Mouse (Mus musculus) testis, adult 2 months (tissue): ENCODE results near the gene Pakap. TPM values are rescaled to one million over a fixed set of nuclear protein-coding genes. Genes with fewer than 3 reads are reported as not detected.

Experiments used
- H3K27ac ChIP-seq: fragments of 200-500 bp; 2 replicates; pipeline ENCODE4 v1.5.1; 2012; ENCODE audit warnings: low read depth, low read length; ENCODE audit not compliant: control insufficient read depth, insufficient read depth
- H3K27me3 ChIP-seq: fragments of 200-500 bp; 2 replicates; pipeline ENCODE4 v1.6.1; 2012; ENCODE audit warnings: mild to moderate bottlenecking, low read length, moderate library complexity; ENCODE audit not compliant: control insufficient read depth, insufficient read depth
- H3K36me3 ChIP-seq: fragments of 200-500 bp; 2 replicates; pipeline ENCODE4 v1.6.1; 2012; ENCODE audit warnings: mild to moderate bottlenecking, low read length; ENCODE audit not compliant: control insufficient read depth, insufficient read depth
- H3K4me1 ChIP-seq: fragments of 200-500 bp; 2 replicates; pipeline ENCODE4 v1.6.1; 2012; ENCODE audit warnings: low read length; ENCODE audit not compliant: control insufficient read depth, insufficient read depth
- H3K4me3 ChIP-seq: fragments of 200-500 bp; 2 replicates; pipeline ENCODE4 v1.5.1; 2012; ENCODE audit warnings: low read depth, mild to moderate bottlenecking, low read length, moderate library complexity, mixed read lengths; ENCODE audit not compliant: control insufficient read depth
- CTCF ChIP-seq: fragments of 200-500 bp; IDR thresholded peaks from 2 replicates; pipeline ENCODE4 v1.5.1; 2012; ENCODE audit warnings: low read depth, mild to moderate bottlenecking, inconsistent platforms, low read length, moderate library complexity; ENCODE audit not compliant: control insufficient read depth, insufficient read depth, insufficient replicate concordance
- POLR2A ChIP-seq: fragments of 200-500 bp; IDR thresholded peaks from 2 replicates; pipeline ENCODE4 v1.6.1; 2012; ENCODE audit warnings: low read depth, mild to moderate bottlenecking, inconsistent platforms, low read length, moderate library complexity; ENCODE audit not compliant: control insufficient read depth
- polyA plus RNA-seq: library from polyadenylated mRNA; depleted of rRNA; stranded (reverse); fragments of >200 nt; gene quantifications from 2 replicates; pipeline ENCODE4 v1.2.3, GENCODE M21; 2012; rRNA removed

Pakap gene
- polyA plus RNA-seq: 0.96 and 2.1 TPM in 2 replicates

GRCm38 (mm10) chr4:57567666-57568206 lies at the start of gene Pakap:
Pakap (plus strand) TSS chr4:57568179.
- H3K36me3 ChIP-seq: no peaks in the 10 kb centered on the region
- H3K4me1 ChIP-seq: peaks cover 9% of the 10 kb centered on the region
- TF ChIP-seq CTCF: no peak
- no peak for TF ChIP-seq POLR2A
- no peak within 1 kb of the TSS; the same call in 1 of the 2 replicates for H3K27ac ChIP-seq
- H3K27me3 ChIP-seq: no peaks in the 10 kb centered on the region
- H3K4me3 ChIP-seq: peak within 1 kb of the TSS; percentile 68

- TF ChIP-seq CTCF (no peak), POLR2A (no peak)
- Histone ChIP-seq H3K27me3 (no peaks in the 10 kb centered on the region), H3K27ac (no peak overlapping the region), H3K4me3 (no peak overlapping the region), H3K36me3 (no peaks in the 10 kb centered on the region), H3K4me1 (no peaks in the 10 kb centered on the region)
Observed at GRCm38 (mm10) chr4:57523456-57523855, 44.5 kb upstream of the Pakap start.

GRCm38 (mm10) chr4:57524461-57524860 lies 43.5 kb upstream of the Pakap start:
- TF ChIP-seq POLR2A (no peak), CTCF (no peak)

GRCm38 (mm10) chr4:57525221-57526011 lies 42.6 kb upstream of the Pakap start:
- Histone ChIP-seq H3K4me3 (no peak overlapping the region), H3K36me3 (no peaks in the 10 kb centered on the region), H3K27ac (no peak overlapping the region), H3K27me3 (no peaks in the 10 kb centered on the region), H3K4me1 (no peaks in the 10 kb centered on the region)
- TF ChIP-seq POLR2A (no peak), CTCF (no peak)

More at GRCm38 (mm10) chr4:57524461-57524860, 43.5 kb upstream of the Pakap start:
- H3K4me3 ChIP-seq: no peak overlapping the region
- H3K27me3 ChIP-seq: no peaks in the 10 kb centered on the region
- no peaks in the 10 kb centered on the region for H3K36me3 ChIP-seq
- no peak overlapping the region for H3K27ac ChIP-seq
- no peaks in the 10 kb centered on the region for H3K4me1 ChIP-seq

GRCm38 (mm10) chr4:57528296-57528695 lies 39.7 kb upstream of the Pakap start:
- no peak overlapping the region for H3K4me3 ChIP-seq
- H3K27me3 ChIP-seq: no peaks in the 10 kb centered on the region
- TF ChIP-seq POLR2A (no peak), CTCF (no peak)
- no peak overlapping the region for H3K27ac ChIP-seq
- H3K4me1 ChIP-seq: no peaks in the 10 kb centered on the region
- no peaks in the 10 kb centered on the region for H3K36me3 ChIP-seq

GRCm38 (mm10) chr4:57533686-57534085 lies 34.3 kb upstream of the Pakap start:
- Histone ChIP-seq H3K4me1 (no peaks in the 10 kb centered on the region), H3K4me3 (no peak overlapping the region), H3K36me3 (no peaks in the 10 kb centered on the region), H3K27ac (no peak overlapping the region), H3K27me3 (no peaks in the 10 kb centered on the region)
- no peak for TF ChIP-seq CTCF
- no peak for TF ChIP-seq POLR2A

- Histone ChIP-seq H3K4me1 (no peaks in the 10 kb centered on the region), H3K27ac (no peak overlapping the region), H3K36me3 (no peaks in the 10 kb centered on the region), H3K4me3 (no peak overlapping the region), H3K27me3 (no peaks in the 10 kb centered on the region)
- TF ChIP-seq CTCF (no peak), POLR2A (no peak)
Observed at GRCm38 (mm10) chr4:57534232-57534631, 33.7 kb upstream of the Pakap start.
